Mouse (Mus musculus) WW6 (cell line): ENCODE measurements around the gene Zdhhc5.
A peak's percentile ranks its signal among the peaks of the same experiment; 100 is the strongest.
"Not testable (repeated sequence)": the region's sequence is repeated elsewhere in the genome, so short reads cannot be mapped to it uniquely, and the experiment has no call there.

ENCODE experiments used
- DNase-seq: peaks from one replicate; pipeline ENCODE4 v3.0.0-alpha.2; 2013; ENCODE audit warnings: low read depth, low spot score

Zdhhc5 gene

GRCm38 (mm10) chr2:84695007-84695695, 19.8 kb downstream of the Zdhhc5 start:
- no peak for DNase-seq

GRCm38 (mm10) chr2:84690050-84690449, 24.9 kb downstream of the Zdhhc5 start:
- DNase-seq, result no peak

- no peak for DNase-seq
These were observed 26.7 kb downstream of the Zdhhc5 start for GRCm38 (mm10) chr2:84688080-84688844.

- DNase-seq, result no peak
These were observed 32.3 kb downstream of the Zdhhc5 start for GRCm38 (mm10) chr2:84682605-84683183.

GRCm38 (mm10) chr2:84679016-84679415, 36.0 kb downstream of the Zdhhc5 start, which contains the start of gene Tmx2:
TSS of gene Tmx2 (minus strand) at chr2:84679140.
- no peak for DNase-seq

GRCm38 (mm10) chr2:84677968-84678880, 36.8 kb downstream of the Zdhhc5 start, which contains the start of the genes Gm28635 and Med19:
TSS of gene Gm28635 (minus strand) at chr2:84678041.
TSS of gene Med19 (plus strand) at chr2:84678402.
- peak; percentile 96 for DNase-seq

GRCm38 (mm10) chr2:84677270-84677967, 37.6 kb downstream of the Zdhhc5 start:
- DNase-seq, result no peak

- DNase-seq, result not testable (repeated sequence)
These were observed 43.4 kb downstream of the Zdhhc5 start for GRCm38 (mm10) chr2:84671535-84671934.

- peak; percentile 93 for DNase-seq
These were observed 44.4 kb downstream of the Zdhhc5 start, which contains the start of gene Selenoh for GRCm38 (mm10) chr2:84670569-84670933. TSS of gene Selenoh (minus strand) at chr2:84670770.

- no peak for DNase-seq
These were observed 45.0 kb downstream of the Zdhhc5 start for GRCm38 (mm10) chr2:84669828-84670568.

GRCm38 (mm10) chr2:84666081-84666480, 48.9 kb downstream of the Zdhhc5 start:
- no peak for DNase-seq

GRCm38 (mm10) chr2:84662866-84663265, 52.1 kb downstream of the Zdhhc5 start:
- no peak for DNase-seq

- DNase-seq, result no peak
These were observed 54.7 kb downstream of the Zdhhc5 start for GRCm38 (mm10) chr2:84660253-84660652.

- no peak for DNase-seq
These were observed 56.2 kb downstream of the Zdhhc5 start, which contains the start of gene Btbd18 for GRCm38 (mm10) chr2:84658806-84659205. TSS of gene Btbd18 (plus strand) at chr2:84659079.

- no peak for DNase-seq
These were observed 59.1 kb downstream of the Zdhhc5 start for GRCm38 (mm10) chr2:84655864-84656263.

- no peak for DNase-seq
These were observed 61.6 kb downstream of the Zdhhc5 start for GRCm38 (mm10) chr2:84653354-84653753.

GRCm38 (mm10) chr2:84650464-84651195, 64.3 kb downstream of the Zdhhc5 start, which contains the start of gene Ctnnd1:
TSS of gene Ctnnd1 (minus strand) at chr2:84650765.
- peak; percentile 59 for DNase-seq

- DNase-seq, result no peak
These were observed 65.3 kb downstream of the Zdhhc5 start for GRCm38 (mm10) chr2:84649674-84650073.

- no peak for DNase-seq
These were observed 66.6 kb downstream of the Zdhhc5 start for GRCm38 (mm10) chr2:84648369-84648768.
